Mouse (Mus musculus) kidney, adult 2 months (tissue): ENCODE measurements at regions not wholly inside any gene's neighbourhood (a gene's known extent, or its start where the extent isn't known, plus 50 kb on each side); places are given as distances from the start of the nearest gene placed in this dataset.

ENCODE experiments used
- CTCF ChIP-seq: fragments of 200-500 bp; conservative IDR thresholded peaks from 2 replicates; pipeline ENCODE4 v1.5.1; 2011; ENCODE audit warnings: low read depth, mild to moderate bottlenecking, control low read depth, low read length, moderate library complexity, mixed read lengths; ENCODE audit not compliant: insufficient read depth, insufficient read length
- POLR2A ChIP-seq: fragments of 200-500 bp; IDR thresholded peaks from one replicate; pipeline ENCODE4 v1.6.1; 2011; ENCODE audit warnings: low read depth, low read length, control low read depth

- TF ChIP-seq POLR2A (no peak), CTCF (peak; percentile 57)
Measured at GRCm38 (mm10) chr9:6668001-6668969, 398.6 kb upstream of the Ddi1 start.
